Mouse (Mus musculus): Measurements from ENCODE around the gene Cog2. TPM values are rescaled to one million over a fixed set of nuclear protein-coding genes. Genes with fewer than 3 reads are reported as not detected.

The Cog2 gene
- polyA plus RNA-seq (2017; shearing (Covaris generic)) = 73.1 TPM

GRCm38 (mm10) chr8:124520249-124521080 lies at the start of gene Cog2:
Cog2 (plus strand) TSS chr8:124520767.

GRCm38 (mm10) chr8:124569593-124569992 lies 49.0 kb downstream of the Cog2 start, which contains the start of gene Agt:
Agt (minus strand) TSS chr8:124569706.

GRCm38 (mm10) chr8:124575811-124576210 lies 55.2 kb downstream of the Cog2 start, which contains the start of gene Capn9:
Capn9 (plus strand) TSS chr8:124576111.

Other genes starting within 250 kb of the Cog2 start
- gene Pgbd5, start 81.1 kb upstream of the Cog2 start, polyA plus RNA-seq (2017; shearing (Covaris generic)) = not detected
- gene Agt, start 48.9 kb downstream of the Cog2 start, polyA plus RNA-seq (2017; shearing (Covaris generic)) = not detected
- gene Capn9, start 55.3 kb downstream of the Cog2 start, polyA plus RNA-seq (2017; shearing (Covaris generic)) = not detected
- gene 2310022B05Rik, start 142.6 kb downstream of the Cog2 start, polyA plus RNA-seq (2017; shearing (Covaris generic)) = 0.84 TPM
- 32.4 TPM for gene Ttc13, start 201.2 kb downstream of the Cog2 start, polyA plus RNA-seq (2017; shearing (Covaris generic))
- gene Arv1, start 201.4 kb downstream of the Cog2 start, polyA plus RNA-seq (2017; shearing (Covaris generic)) = 21.2 TPM
- 1.8 TPM for gene Fam89a, start 231.1 kb downstream of the Cog2 start, polyA plus RNA-seq (2017; shearing (Covaris generic))

Measured in activated CD4-positive, CD25-positive, alpha-beta regulatory T cell, adult 9 weeks (primary cell).